Mouse (Mus musculus) heart, adult 9 months (tissue): ENCODE measurements around the gene Slc4a1.

Experiments used
- DNase-seq, 2 experiments: peaks; one replicate each; pipeline ENCODE4 v3.0.0; 2022; ENCODE audit warnings: low spot score in 2 of 2

The Slc4a1 gene

GRCm38 (mm10) chr11:102375196-102376173 is 9.5 kb upstream of the Slc4a1 start:
- DNase-seq, result peak; percentile 57 to 59

GRCm38 (mm10) chr11:102374108-102374725 is 8.2 kb upstream of the Slc4a1 start:
- no peak for DNase-seq

DNA sequence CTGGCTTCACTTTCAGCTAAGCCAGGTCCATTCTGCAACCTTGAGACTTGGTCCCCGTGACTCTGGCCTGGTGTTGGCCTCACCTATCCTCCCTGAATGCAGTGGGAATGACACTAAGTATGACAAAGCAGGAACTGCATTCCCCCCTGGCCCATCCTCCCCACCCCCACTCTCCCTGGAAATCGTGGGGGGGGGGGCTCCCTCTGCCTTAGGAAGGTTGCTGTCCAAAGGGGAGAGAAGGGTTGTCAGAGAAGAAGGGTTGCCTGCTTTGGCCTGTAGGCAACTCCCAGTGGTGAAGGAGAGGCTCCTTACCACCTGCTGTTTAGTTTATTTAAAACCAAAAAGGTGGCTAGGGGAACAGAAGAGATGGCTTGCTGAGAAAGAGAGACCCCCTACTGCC is 7.6 kb upstream of the Slc4a1 start:
- DNase-seq, result no peak

- no peak for DNase-seq
Measured at GRCm38 (mm10) chr11:102372936-102373335, 6.9 kb upstream of the Slc4a1 start.

GRCm38 (mm10) chr11:102371926-102372685 is 6.1 kb upstream of the Slc4a1 start:
- no peak for DNase-seq

DNA sequence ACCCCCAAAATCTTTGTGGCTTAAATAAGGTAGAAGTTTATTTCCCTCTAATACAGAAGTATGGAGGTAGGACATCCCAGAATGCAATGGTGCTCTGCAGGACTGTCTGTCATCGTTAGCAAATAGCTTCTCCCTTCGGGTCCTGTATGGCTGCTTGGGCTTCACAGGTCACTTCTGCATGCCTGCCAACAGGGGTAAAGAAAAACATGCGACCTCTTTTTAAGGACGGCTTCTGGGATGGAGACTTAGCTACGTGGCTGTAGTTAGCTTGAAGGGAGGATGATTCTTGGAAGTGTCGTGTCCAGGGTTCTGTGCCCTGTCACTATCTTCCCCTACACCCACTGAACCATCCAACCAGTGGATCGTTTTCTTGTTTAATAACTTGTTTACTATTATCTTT is 4.3 kb upstream of the Slc4a1 start:
- DNase-seq, result no peak

GRCm38 (mm10) chr11:102369263-102369662 is 3.3 kb upstream of the Slc4a1 start:
- no peak for DNase-seq

DNA sequence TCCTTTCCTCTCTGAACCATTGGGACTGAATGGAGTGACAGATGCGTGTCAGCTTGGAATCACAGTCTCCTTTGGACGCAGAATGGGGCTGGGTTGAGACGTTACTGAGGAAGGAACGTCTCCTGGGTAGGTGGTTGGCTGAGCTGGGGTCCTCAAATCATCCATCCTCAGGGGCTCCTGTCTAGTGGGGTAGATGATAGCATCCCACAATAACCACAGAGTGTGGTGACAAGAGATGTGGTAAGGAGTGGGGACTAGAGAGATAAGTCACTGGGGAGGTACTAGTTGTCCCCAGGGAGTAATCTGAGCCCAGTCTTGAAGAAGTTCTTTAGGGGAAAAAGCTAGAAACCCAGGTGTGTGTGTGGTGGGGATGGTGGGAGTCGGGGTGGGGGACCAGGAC is 2.3 kb upstream of the Slc4a1 start:
- DNase-seq, result no peak

- DNase-seq, result no peak
Measured at GRCm38 (mm10) chr11:102367504-102368280, 1.7 kb upstream of the Slc4a1 start.

DNA sequence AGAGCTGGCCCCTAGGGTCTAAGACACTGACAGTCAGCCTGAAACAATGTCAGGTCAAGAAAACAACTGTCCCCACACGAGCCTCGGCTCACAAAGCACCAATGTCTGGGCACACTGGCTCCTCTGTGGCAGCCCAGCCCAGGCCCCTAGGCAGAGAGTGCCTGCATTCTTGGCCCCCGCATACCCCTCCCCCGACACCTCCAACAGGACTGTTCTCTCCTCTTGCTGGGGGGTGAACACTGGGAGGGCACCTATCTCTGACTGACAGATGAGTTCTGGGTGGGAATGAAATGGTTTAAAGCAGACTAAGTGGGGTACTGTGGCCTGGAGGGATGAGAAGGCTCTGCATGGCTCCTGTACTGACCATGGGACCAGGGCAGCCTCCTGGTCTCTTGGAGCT is 304 bp downstream of the Slc4a1 start:
- DNase-seq, result no peak

DNA sequence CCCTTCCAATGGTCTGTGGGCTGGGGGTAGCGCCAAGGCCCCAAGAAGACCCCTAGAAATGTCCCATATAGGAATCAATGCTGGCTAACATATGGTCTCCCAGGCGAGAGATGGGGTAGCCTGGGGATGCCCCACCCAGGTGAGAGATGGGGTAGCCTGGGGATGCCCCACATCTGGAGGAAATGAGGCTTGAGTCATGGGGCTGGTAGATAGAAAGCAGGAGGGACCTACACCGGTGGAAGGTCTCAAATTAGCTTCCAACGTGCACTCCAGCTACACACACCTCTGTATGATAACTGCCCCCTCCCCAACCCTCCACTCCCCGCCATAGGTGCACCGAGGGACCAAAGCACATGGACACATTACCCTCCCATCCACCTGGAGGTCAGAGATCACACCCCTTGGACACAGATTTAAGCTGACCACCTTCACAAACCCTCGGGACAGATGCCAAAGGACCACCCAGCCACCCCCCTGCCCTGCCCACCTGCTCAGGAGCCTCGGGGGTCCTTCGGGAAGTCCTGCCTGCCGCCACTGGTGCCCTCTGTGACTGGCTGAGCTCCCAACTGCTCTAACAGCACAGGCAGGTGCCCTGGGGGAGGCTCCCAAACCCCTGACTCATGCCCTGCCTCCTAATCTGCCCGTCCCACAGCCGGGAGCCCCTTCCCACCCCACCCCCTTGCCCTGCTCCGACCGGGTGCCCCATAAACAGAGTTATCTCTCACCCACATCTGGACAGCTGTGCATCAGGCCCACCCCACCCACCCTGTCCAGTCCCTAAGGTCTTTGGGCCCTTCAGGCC is 1.2 kb downstream of the Slc4a1 start:
- no peak for DNase-seq

- no peak for DNase-seq
Measured at GRCm38 (mm10) chr11:102363623-102364022, 2.4 kb downstream of the Slc4a1 start.

- DNase-seq, result no peak
Measured at GRCm38 (mm10) chr11:102361776-102362495, 4.1 kb downstream of the Slc4a1 start.

DNA sequence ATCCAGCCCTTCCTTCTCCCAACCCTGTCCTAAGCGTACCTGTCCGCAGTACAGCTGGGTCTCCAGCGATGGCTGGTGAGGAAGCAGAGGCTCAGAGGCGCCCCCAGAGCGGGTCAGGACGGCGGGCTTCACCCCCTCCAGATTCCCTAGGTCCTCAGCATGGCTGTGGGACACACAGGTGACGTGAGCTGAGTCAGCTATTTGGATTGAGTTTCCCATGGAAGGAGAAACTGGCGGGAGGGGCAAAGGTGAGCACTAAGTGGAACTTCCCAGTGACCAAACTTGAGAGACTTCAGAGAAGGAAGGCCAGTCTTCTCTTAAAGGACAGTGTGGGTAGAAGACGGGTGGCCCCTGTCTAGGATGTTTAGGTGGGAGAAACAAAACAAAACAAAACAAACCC is 7.6 kb downstream of the Slc4a1 start:
- DNase-seq, result no peak

GRCm38 (mm10) chr11:102356636-102357350 is 9.2 kb downstream of the Slc4a1 start:
- DNase-seq, result no peak

- DNase-seq, result no peak
Measured at GRCm38 (mm10) chr11:102356190-102356589, 9.8 kb downstream of the Slc4a1 start.

- DNase-seq, result no peak
Measured at GRCm38 (mm10) chr11:102355501-102355900, 10.5 kb downstream of the Slc4a1 start.

DNA sequence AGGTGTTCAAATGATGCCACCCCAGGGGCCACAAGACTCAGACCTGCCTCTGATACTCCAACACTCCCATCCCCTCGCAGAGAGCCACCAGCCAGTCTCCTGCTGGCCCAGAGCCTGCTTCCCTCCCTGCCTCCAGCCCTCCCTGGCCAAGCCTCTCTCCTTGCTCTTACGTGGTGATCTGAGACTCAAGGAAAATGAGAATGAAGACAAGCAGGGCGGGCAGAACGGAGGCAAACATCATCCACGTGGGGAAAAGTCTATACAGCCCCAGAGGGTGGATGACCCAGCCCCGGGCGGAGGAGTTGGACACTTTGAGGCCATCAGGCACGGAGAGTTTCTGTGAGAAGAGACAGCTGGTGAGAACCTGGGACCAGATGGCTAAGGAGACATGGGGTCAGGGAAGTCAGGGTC is 13.0 kb downstream of the Slc4a1 start:
- no peak for DNase-seq

GRCm38 (mm10) chr11:102352378-102352777 is 13.6 kb downstream of the Slc4a1 start:
- DNase-seq, result no peak
